Mouse (Mus musculus) MEL-GATA-1-ER (cell line): ENCODE results near the gene Tnfsf12.
"Not testable (repeated sequence)": the region's sequence is repeated elsewhere in the genome, so short reads cannot be mapped to it uniquely, and the experiment has no call there.

Experiments
- DNase-seq: peaks from one replicate; pipeline ENCODE4 v3.0.0-alpha.2; 2012; ENCODE audit warnings: low read depth; ENCODE audit errors: extremely low read depth

The Tnfsf12 gene

DNA sequence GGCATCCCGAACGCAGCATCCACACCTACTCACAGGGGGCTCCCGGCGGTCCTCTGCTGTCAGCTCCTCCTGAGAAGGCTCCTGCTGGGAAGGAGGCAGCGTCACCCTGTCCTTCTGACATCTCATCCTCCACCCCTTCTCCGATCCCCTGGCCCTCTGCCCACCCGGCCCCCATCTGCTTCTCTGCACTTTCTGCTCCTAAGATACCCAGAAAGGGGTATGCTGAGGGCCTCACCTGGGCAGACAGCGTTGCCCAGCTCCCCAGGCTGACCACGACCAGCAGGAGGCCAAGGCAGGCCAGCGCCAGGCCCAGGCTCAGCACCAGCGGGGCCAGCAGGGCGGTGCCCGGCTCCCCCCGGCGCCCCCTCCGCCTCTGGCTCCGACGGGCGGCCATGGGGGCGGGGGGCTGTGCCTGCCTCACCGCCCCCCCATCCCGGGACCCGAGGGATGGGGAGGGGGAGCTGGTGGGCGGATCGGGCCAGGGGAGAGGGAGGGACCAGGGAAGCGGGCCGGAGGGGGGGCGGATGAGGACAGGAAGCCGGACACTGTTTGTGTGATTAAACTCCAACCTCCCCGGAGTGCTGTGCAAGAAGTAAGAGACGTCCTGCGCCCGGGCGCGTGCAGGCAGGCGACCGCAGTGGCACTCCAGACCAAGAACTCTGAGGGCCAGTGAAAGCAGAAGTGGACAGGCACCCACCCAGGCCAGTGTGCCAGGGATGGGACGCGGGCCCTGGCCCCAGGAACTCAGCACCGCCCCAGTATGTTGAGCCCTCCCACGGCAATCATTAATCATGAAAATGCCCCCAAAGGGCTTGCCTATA lies at the start of gene Tnfsf12, which contains the start of gene Tnfsfm13:
Gene Tnfsf12 (minus strand): TSS at position 489 of the 821 bp plus-strand sequence.
Gene Tnfsfm13 (minus strand): TSS at position 738 of the 821 bp plus-strand sequence.
- no peak for DNase-seq

- not testable (repeated sequence) for DNase-seq
These were observed 35.8 kb upstream of the Tnfsf12 start for GRCm38 (mm10) chr11:69731408-69731807.

GRCm38 (mm10) chr11:69729063-69729462 lies 33.4 kb upstream of the Tnfsf12 start:
- DNase-seq, result peak; percentile 78

DNA sequence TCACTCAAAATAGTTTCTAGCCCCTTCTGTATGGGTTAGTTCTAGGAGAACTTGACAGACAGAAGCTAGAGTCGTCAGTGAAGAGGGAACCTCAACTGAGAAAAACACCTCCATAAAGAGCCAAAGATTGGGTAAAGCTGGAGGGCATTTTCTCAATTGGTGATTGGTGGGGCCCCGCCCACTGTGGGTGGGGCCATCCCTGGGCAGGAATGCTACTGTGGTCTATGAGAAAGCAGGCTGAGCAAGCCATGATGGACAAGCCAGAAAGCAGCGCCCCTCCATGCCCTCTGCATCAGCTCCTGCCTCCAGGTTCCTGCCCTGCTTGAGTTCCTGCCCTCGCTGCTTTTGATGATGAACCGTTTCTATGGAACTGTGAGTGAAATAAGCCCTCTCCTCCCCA lies 30.3 kb upstream of the Tnfsf12 start:
- DNase-seq, result peak; percentile 39

GRCm38 (mm10) chr11:69723074-69723473 lies 27.4 kb upstream of the Tnfsf12 start:
- DNase-seq, result no peak

GRCm38 (mm10) chr11:69720852-69721251 lies 25.2 kb upstream of the Tnfsf12 start:
- no peak for DNase-seq

DNA sequence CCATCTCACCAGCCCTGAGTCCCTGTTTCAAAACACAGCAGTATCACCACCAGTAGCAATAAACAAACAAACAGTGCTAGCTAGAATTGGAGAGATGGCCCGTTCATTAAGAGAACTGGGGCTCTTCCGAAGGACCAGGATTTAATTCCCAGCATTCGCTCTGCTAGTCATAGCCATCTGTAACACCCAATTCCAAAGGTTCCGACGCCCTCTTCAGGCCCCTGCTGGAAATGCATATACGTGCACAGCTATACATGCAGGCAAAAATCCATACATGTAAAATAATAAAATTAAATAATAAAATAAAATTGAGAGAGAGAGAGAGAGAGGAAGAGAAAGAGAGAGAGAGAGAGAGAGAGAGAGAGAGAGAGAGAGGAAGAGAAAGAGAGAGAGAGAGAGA lies 23.8 kb upstream of the Tnfsf12 start:
- DNase-seq, result no peak

GRCm38 (mm10) chr11:69718661-69719060 lies 23.0 kb upstream of the Tnfsf12 start:
- no peak for DNase-seq

GRCm38 (mm10) chr11:69716953-69717352 lies 21.3 kb upstream of the Tnfsf12 start:
- no peak for DNase-seq

- no peak for DNase-seq
These were observed 20.3 kb upstream of the Tnfsf12 start for GRCm38 (mm10) chr11:69715929-69716328.

- DNase-seq, result no peak
These were observed 19.8 kb upstream of the Tnfsf12 start for GRCm38 (mm10) chr11:69715482-69715881.

DNA sequence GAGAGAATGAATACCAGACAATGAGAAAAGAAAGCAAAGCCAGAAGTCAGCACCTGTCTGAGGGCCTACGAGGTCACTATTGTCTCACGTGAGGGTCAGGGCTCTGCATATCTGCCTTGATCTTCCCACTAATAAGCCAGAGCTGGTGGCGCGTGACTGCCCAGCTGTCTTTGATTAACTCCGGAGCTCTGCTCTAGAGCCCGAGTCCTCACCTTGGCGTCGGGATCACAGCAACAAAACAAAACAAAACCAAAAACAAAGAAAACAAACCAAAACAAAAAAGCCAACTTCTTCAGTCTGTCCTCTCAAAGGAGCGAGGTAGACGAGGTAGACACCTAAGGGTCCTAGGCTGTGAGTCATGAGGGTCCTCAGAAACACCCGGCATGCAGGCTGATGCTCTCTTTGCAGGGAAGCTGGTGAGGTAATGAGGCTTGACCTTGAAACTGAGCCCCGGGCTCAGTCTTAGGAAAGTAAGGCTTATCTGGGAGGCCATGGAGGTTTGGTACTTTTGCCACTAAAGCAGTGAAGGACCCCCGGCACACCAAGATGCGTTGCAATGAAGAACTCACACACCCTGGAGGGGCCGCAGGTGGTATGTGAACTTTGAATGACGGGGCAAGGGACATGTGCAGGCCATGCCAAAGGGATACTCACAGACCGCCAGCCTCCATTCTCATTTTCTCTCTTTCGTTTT lies 19.1 kb upstream of the Tnfsf12 start:
- DNase-seq, result no peak

DNA sequence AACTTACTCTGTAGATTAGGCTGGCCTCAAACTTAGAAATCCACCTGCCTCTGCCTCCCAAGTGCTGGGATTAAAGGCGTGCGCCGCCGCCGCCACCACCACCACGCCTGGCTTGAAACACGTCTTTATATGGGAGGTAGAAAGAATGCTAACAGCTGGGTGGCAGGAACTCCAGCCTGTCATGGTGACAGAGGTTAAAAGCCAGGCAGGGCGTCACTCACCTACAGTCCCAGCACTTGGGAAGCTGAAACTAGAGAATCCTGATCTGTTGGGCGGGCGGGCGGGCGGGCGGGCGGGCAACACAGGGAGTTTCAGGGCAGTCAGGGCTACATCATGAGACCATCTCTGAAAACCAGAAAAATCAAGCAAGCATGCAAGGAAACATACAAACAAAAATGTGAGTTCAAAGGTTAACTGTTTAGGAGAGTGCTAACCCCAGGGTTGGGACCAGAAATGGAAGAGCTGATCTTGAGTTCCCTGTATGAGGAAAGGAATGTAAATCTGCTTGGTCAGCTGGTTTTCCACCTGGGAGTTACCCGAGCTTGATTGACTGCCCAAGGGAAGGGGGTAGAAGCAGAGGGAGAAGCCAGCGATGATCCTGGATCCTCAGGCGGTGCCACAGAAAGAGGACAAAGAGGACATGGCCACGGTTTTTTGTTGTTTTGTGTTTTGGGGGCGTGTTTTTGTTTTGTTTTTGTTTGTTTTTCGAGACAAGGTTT lies 17.5 kb upstream of the Tnfsf12 start:
- DNase-seq, result no peak

DNA sequence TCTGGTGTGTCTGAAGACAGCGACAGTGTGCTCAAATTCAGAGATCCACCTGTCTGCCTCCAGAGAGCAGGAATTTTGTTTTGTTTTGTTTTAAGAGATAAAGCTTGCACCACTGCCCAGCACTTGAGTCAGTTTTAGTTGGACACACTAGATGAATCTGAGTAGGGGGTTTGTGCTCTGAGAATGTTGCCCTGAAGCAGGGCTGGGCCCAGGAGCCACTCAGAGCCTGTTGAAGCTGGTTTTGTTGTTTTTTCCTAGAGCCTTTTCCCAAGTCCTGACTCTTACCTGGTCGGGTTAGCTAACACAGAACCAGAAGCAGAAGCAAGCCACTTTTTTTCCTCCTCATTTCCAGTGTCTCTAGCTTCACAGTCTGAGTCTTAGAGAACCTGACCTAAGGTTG lies 15.4 kb upstream of the Tnfsf12 start:
- DNase-seq, result no peak

- no peak for DNase-seq
These were observed 14.8 kb upstream of the Tnfsf12 start for GRCm38 (mm10) chr11:69710470-69710869.

- DNase-seq, result no peak
These were observed 14.2 kb upstream of the Tnfsf12 start for GRCm38 (mm10) chr11:69709554-69710446.

- DNase-seq, result no peak
These were observed 13.1 kb upstream of the Tnfsf12 start for GRCm38 (mm10) chr11:69708614-69709265.

DNA sequence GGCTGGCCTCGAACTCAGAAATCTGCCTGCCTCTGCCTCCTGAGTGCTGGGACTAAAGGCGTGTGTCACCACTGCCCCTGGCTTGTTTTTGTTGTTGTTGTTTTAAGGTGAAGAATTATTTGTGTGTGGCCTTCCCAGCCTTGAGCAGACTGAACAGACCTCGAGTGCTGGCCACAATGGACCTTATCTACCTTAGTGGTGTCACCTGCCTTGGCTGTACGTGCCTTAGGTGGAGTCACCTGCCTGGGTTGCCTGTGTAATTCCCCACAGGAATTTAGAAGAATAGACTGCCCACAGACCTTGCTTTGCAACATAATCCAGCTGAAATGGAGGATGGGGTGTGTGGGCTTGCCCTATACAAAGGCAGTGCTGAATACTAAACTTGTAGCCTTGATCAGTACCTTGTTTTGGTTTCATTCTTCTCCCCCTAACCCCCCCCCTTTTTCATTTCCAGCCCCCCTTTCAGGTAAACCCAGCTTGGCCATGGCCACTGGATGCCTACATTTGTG lies 12.3 kb upstream of the Tnfsf12 start:
- no peak for DNase-seq

- no peak for DNase-seq
These were observed 11.8 kb upstream of the Tnfsf12 start for GRCm38 (mm10) chr11:69707480-69707847.

DNA sequence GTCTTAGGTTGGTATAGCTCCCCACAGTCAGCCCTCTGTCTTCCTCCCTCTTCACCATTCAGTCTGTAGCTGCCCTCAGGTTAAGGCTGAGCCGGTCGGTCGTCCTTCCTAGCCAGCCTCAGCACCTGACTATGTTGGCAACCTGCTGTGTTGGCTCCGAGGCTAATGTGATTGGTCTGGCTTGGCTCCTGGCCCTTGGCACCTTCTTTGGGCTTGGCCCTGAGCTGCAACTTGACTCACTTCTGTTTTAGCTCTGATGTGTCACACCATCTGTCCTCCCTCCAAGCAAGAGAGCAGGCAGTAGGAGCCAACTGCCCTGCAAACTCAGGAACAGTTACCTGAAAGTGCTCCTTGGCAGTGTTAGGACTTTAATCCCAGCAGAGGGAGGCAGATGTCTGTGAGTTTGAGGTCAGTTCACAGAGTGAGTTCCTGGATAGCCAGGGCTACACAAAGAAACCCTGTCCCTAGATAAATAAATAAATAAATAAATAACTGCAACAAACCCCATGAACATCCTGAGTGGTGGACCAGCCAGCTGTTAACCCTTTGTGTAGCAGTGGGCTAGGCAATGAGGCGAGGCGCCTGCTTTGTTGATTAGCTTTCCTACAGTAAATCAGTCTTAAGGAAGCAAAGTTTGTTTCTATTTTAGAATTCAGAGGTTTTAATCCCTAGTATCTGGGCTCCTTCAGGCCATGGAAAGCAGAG lies 11.3 kb upstream of the Tnfsf12 start:
- no peak for DNase-seq
